8 mouse cellular contexts compared by ENCODE assay signal in genomic region chr1:156302911-156303749, GRCm38 (mm10). TPM values are rescaled to one million over a fixed set of nuclear protein-coding genes. Genes with fewer than 3 reads are reported as not detected.
A peak's percentile ranks its signal among the peaks of the same experiment; 100 is the strongest.
DNase-seq lines count a peak whose midpoint lies in the region; ATAC-seq lines count a peak whose summit lies in the region.

TSS of gene Tdrd5 (minus strand) at chr1:156303664.

- H3K9me3 ChIP-seq in forebrain, embryonic 14.5 days (replicated peaks; ENCODE audit: control insufficient read depth, low read length), result no peaks in the 10 kb centered on the region
- H3K9me3 ChIP-seq in liver, embryonic 11.5 days (ENCODE audit: control insufficient read depth, low read length), result no peaks in the 10 kb centered on the region
- H3K9me3 ChIP-seq in neural tube, embryonic 14.5 days (ENCODE audit: control insufficient read depth, low read length), result no peaks in the 10 kb centered on the region

- H3K27ac ChIP-seq in forebrain, embryonic 14.5 days (ENCODE audit: low read depth, low read length), result no peak within 1 kb of the TSS
- no peak within 1 kb of the TSS for H3K27ac ChIP-seq in liver, embryonic 11.5 days (ENCODE audit: low read depth, low read length)
- H3K27ac ChIP-seq in neural tube, embryonic 14.5 days (ENCODE audit: low read depth, low read length), result no peak within 1 kb of the TSS

- H3K27me3 ChIP-seq in forebrain, embryonic 14.5 days (replicated peaks; ENCODE audit: control insufficient read depth, insufficient read depth, low read length), result peaks cover 31% of the 10 kb centered on the region
- peaks cover 42% of the 10 kb centered on the region for H3K27me3 ChIP-seq in liver, embryonic 11.5 days (replicated peaks; ENCODE audit: control insufficient read depth, insufficient read depth, low read length)
- H3K27me3 ChIP-seq in neural tube, embryonic 14.5 days (ENCODE audit: control insufficient read depth, insufficient read depth, low read length), result peaks cover 15% of the 10 kb centered on the region

- H3K9ac ChIP-seq in forebrain, embryonic 14.5 days (ENCODE audit: low read length), result peak within 1 kb of the TSS; percentile 66
- H3K9ac ChIP-seq in liver, embryonic 11.5 days (ENCODE audit: low read depth, low read length), result no peak within 1 kb of the TSS; the same call in 1 of the 2 replicates
- peak within 1 kb of the TSS; percentile 49 for H3K9ac ChIP-seq in neural tube, embryonic 14.5 days (replicated peaks; ENCODE audit: low read depth, low read length)

- H3K4me3 ChIP-seq in forebrain, embryonic 14.5 days (ENCODE audit: low read depth, low read length), result peak within 1 kb of the TSS; percentile 63
- H3K4me3 ChIP-seq in liver, embryonic 11.5 days (ENCODE audit: low read depth, low read length), result peak within 1 kb of the TSS; percentile 66
- peak within 1 kb of the TSS; percentile 60 for H3K4me3 ChIP-seq in neural tube, embryonic 14.5 days (ENCODE audit: low read depth, low read length)

- no peaks in the 10 kb centered on the region for H3K36me3 ChIP-seq in forebrain, embryonic 14.5 days (ENCODE audit: control insufficient read depth, insufficient read depth, low read length)
- H3K36me3 ChIP-seq in liver, embryonic 11.5 days (ENCODE audit: control insufficient read depth, insufficient read depth, low read length), result no peaks in the 10 kb centered on the region
- H3K36me3 ChIP-seq in neural tube, embryonic 14.5 days (ENCODE audit: control insufficient read depth, insufficient read depth, low read length), result no peaks in the 10 kb centered on the region

- peak; percentile 95 for ATAC-seq in forebrain, embryonic 14.5 days
- ATAC-seq in liver, embryonic 11.5 days (replicated peaks; ENCODE audit: low FRiP score), result no peak; the same call in 1 of the 2 replicates
- peak; percentile 93 for ATAC-seq in neural tube, embryonic 14.5 days (ENCODE audit: low read depth)

- H3K4me2 ChIP-seq in forebrain, embryonic 14.5 days (ENCODE audit: low read length), result peak within 1 kb of the TSS; percentile 98
- peak within 1 kb of the TSS; percentile 94 for H3K4me2 ChIP-seq in liver, embryonic 11.5 days
- H3K4me2 ChIP-seq in neural tube, embryonic 14.5 days (ENCODE audit: low read depth, low read length), result peak within 1 kb of the TSS; percentile 96

- H3K4me1 ChIP-seq in forebrain, embryonic 14.5 days (ENCODE audit: control insufficient read depth, insufficient read depth, low read length), result no peaks in the 10 kb centered on the region
- no peaks in the 10 kb centered on the region for H3K4me1 ChIP-seq in liver, embryonic 11.5 days (replicated peaks; ENCODE audit: control insufficient read depth, insufficient read depth, low read length)
- H3K4me1 ChIP-seq in neural tube, embryonic 14.5 days (ENCODE audit: control insufficient read depth, insufficient read depth, low read length), result no peaks in the 10 kb centered on the region

- WGBS in forebrain, embryonic 14.5 days, result under 1% methylated on average over 65 of the region's 85 CpGs
- WGBS in liver, embryonic 11.5 days, result under 1% methylated on average over 84 of the region's 85 CpGs
- WGBS in neural tube, embryonic 14.5 days, result under 1% methylated on average over 77 of the region's 85 CpGs

- peak; percentile 33 for DNase-seq in layer of hippocampus, adult 11-12 months (ENCODE audit: low spot score)
- no peak for DNase-seq in layer of hippocampus, adult 9-11 months
- peak; percentile 10 for DNase-seq in brain, embryonic 18.5 days (ENCODE audit: low read depth, low spot score)
- DNase-seq in forebrain, embryonic 14.5 days (ENCODE audit: low spot score), result peak; percentile 56
- peak; percentile 11 for DNase-seq in kidney, adult 9 months
- peak; percentile 46 for DNase-seq in liver, embryonic 11.5 days (ENCODE audit: low spot score)
- DNase-seq in thymus, postnatal 4 days, result peak; percentile 79

RNA-seq across cellular contexts. Expression of gene Tdrd5, which starts in this region (rescaled TPM):
- polyA plus RNA-seq in forebrain, embryonic 14.5 days (2014; fragmentation: Nextera tagmentation; extraction: Ambion mirVana), result 0.20 and 0.38 TPM in 2 replicates
- polyA plus RNA-seq in liver, embryonic 11.5 days (2014; fragmentation: Nextera tagmentation; extraction: Ambion mirVana), result 0.13 and 0.44 TPM in 2 replicates
- polyA plus RNA-seq in neural tube, embryonic 14.5 days (2014; fragmentation: Nextera tagmentation; extraction: Ambion mirVana), result 1.1 and 2.7 TPM in 2 replicates

Comparison
In these comparisons a context has a peak if more than half of its experiments do, and no peak if none do; other contexts are left out.
1. Peak in DNase-seq, ATAC-seq, H3K4me3 ChIP-seq, H3K9ac ChIP-seq and H3K4me2 ChIP-seq in forebrain, embryonic 14.5 days; RNA of the gene not detected or under 1 TPM.
2. Peak in DNase-seq, H3K4me3 ChIP-seq and H3K4me2 ChIP-seq in liver, embryonic 11.5 days; RNA of the gene not detected or under 1 TPM.